Mouse (Mus musculus) ES-E14 (cell line): ENCODE data around the gene Slc25a19.

ENCODE experiments used
- CHD2 ChIP-seq: IDR thresholded peaks from 2 replicates; pipeline ENCODE4 v1.6.1; 2014; ENCODE audit warnings: mild to moderate bottlenecking, low read depth, low read length, inconsistent platforms
- MAFK ChIP-seq: IDR thresholded peaks from 2 replicates; pipeline ENCODE4 v1.6.1; 2014; ENCODE audit warnings: mild to moderate bottlenecking, low read depth, low read length, inconsistent platforms; ENCODE audit not compliant: insufficient read depth
- ZNF384 ChIP-seq: IDR thresholded peaks from 2 replicates; pipeline ENCODE4 v1.6.1; 2012; ENCODE audit warnings: low read depth, low read length, inconsistent platforms

DNA sequence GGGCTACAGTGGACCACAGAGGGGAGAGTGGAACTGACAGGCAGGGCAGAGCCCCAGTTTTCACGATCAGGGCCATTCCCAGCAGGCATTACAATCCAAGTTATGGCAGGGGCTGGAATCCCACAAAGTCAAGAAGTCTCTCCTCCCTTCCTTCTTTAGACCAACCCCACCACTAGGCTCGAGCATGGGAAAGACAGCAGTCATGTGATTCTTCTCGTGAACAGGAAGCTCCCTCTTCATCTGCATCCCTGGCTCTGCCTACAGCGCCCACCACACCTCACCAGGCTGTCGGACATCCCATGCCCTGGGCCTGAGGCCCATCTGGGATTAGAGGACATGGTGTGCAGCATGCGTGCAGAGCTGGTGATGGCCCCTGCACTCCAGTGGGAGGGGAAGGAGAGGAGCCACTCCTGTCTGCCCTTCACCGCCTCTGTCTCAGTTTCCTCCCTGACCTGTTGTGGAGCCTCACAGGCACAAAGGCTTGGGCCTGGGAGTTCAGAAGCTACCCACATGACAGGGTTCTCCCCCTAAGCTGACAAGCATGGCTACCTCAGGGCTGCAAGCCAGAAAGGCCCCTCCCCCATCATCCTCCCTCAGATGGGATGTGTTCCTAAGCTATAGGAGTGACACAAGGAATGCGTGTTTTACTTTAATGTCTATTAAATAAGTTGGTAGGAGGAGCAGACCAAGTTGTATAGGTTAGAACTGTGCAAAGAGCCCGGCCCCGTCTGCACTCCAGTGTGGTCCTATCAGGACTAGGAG is 13.6 kb downstream of the Slc25a19 start:
- TF ChIP-seq MAFK = no peak
- TF ChIP-seq CHD2 = no peak
- TF ChIP-seq ZNF384 = no peak
